In genomic region chr16:17532271-17532670, GRCm38 (mm10) we compare ENCODE assay signal across 8 mouse cellular contexts. TPM values are rescaled to one million over a fixed set of nuclear protein-coding genes. Genes with fewer than 3 reads are reported as not detected.
A peak's percentile ranks its signal among the peaks of the same experiment; 100 is the strongest.
DNase-seq lines count a peak whose midpoint lies in the region; ATAC-seq and TF ChIP-seq lines count a peak whose summit lies in the region.
"Had no signal": no experiment of that assay in that cellular context is flagged by ENCODE, and none has a peak within 500 bp of the region (broad histone marks: within the 10 kb centered on the region; RNA-seq: fewer than 3 reads in every experiment).

No protein-coding gene starts in this region.

- H3K79me2 ChIP-seq in liver, adult 2 months (ENCODE audit: control insufficient read depth, insufficient read depth, low read length): peaks cover 3% of the 10 kb centered on the region; the same call in 1 of the 2 replicates

- H3K36me3 ChIP-seq in liver, adult 2 months (ENCODE audit: control insufficient read depth, insufficient read depth, low read length): peaks cover 3% of the 10 kb centered on the region; the same call in 1 of the 2 replicates
- peaks cover 13% of the 10 kb centered on the region; the same call in 1 of the 2 replicates for H3K36me3 ChIP-seq in liver, embryonic 11.5 days (ENCODE audit: control insufficient read depth, insufficient read depth, low read length)
- H3K36me3 ChIP-seq in hindbrain, postnatal 0 days (ENCODE audit: insufficient read depth, low read length): peaks cover 12% of the 10 kb centered on the region; the same call in 1 of the 2 replicates
- peaks cover 6% of the 10 kb centered on the region; the same call in 1 of the 2 replicates for H3K36me3 ChIP-seq in midbrain, embryonic 15.5 days (replicated peaks)

- H3K4me2 ChIP-seq in liver, embryonic 11.5 days: no peak overlapping the region
- H3K4me2 ChIP-seq in hindbrain, postnatal 0 days (ENCODE audit: low read depth, low read length): no peak overlapping the region
- peak overlapping the region; percentile 92; the same call in 1 of the 2 replicates for H3K4me2 ChIP-seq in midbrain, embryonic 15.5 days

- no peaks in the 10 kb centered on the region for H3K27me3 ChIP-seq in liver, adult 2 months (ENCODE audit: control insufficient read depth, insufficient read depth, low read length)
- H3K27me3 ChIP-seq in liver, embryonic 11.5 days (replicated peaks; ENCODE audit: control insufficient read depth, insufficient read depth, low read length): no peaks in the 10 kb centered on the region
- no peaks in the 10 kb centered on the region for H3K27me3 ChIP-seq in hindbrain, postnatal 0 days (ENCODE audit: insufficient read depth, low read length)
- H3K27me3 ChIP-seq in midbrain, embryonic 15.5 days (replicated peaks): no peaks in the 10 kb centered on the region
- H3K27me3 ChIP-seq: embryonic facial prominence, embryonic 15.5 days had no signal

- H3K9ac ChIP-seq in liver, adult 2 months (ENCODE audit: low read depth, low read length): peak overlapping the region; percentile 54
- no peak overlapping the region for H3K9ac ChIP-seq in liver, embryonic 11.5 days (ENCODE audit: low read depth, low read length)
- H3K9ac ChIP-seq in hindbrain, postnatal 0 days (replicated peaks; ENCODE audit: low read length): no peak overlapping the region
- no peak overlapping the region for H3K9ac ChIP-seq in midbrain, embryonic 15.5 days
- H3K9ac ChIP-seq: embryonic facial prominence, embryonic 15.5 days had no signal

- H3K9me3 ChIP-seq in liver, embryonic 11.5 days (ENCODE audit: control insufficient read depth, low read length): 0 out of 2 replicates have a peak, but pooled peaks cover 3% of the 10 kb centered on the region
- no peaks in the 10 kb centered on the region for H3K9me3 ChIP-seq in hindbrain, postnatal 0 days (ENCODE audit: low read length)
- no peaks in the 10 kb centered on the region for H3K9me3 ChIP-seq in midbrain, embryonic 15.5 days
- H3K9me3 ChIP-seq: embryonic facial prominence, embryonic 15.5 days had no signal

- H3K27ac ChIP-seq in liver, adult 2 months (replicated peaks; ENCODE audit: insufficient read depth, low read depth, low read length): peak overlapping the region; percentile 98
- no peak overlapping the region for H3K27ac ChIP-seq in liver, embryonic 11.5 days (ENCODE audit: low read depth, low read length)
- no peak overlapping the region for H3K27ac ChIP-seq in hindbrain, postnatal 0 days
- H3K27ac ChIP-seq in midbrain, embryonic 15.5 days: no peak overlapping the region

- peak; percentile 69 for TF ChIP-seq CTCF in liver, adult 2 months (IDR thresholded peaks at IDR 0.05; ENCODE audit: low read depth, low read length)
- TF ChIP-seq CTCF in hindbrain, postnatal 0 days (IDR thresholded peaks at IDR 0.05; ENCODE audit: low read depth): peak; percentile 55

- no peak for TF ChIP-seq POLR2A in liver, adult 2 months (IDR thresholded peaks at IDR 0.05; ENCODE audit: extremely low read depth, insufficient read depth, low read length)

- H3K4me3 ChIP-seq in liver, adult 2 months (ENCODE audit: insufficient read depth, low read depth, low read length): no peak overlapping the region
- H3K4me3 ChIP-seq in liver, embryonic 11.5 days (ENCODE audit: low read depth, low read length): no peak overlapping the region
- H3K4me3 ChIP-seq in hindbrain, postnatal 0 days (ENCODE audit: low read length): no peak overlapping the region
- H3K4me3 ChIP-seq in midbrain, embryonic 15.5 days: no peak overlapping the region

- WGBS in liver, adult 2 months: 68% methylated on average over 4 of the region's 4 CpGs
- 60% methylated on average over 4 of the region's 4 CpGs for WGBS in liver, embryonic 11.5 days
- 64% methylated on average over 4 of the region's 4 CpGs for WGBS in hindbrain, postnatal 0 days
- WGBS in midbrain, embryonic 15.5 days: 63% methylated on average over 4 of the region's 4 CpGs

- H3K4me1 ChIP-seq in liver, adult 2 months (ENCODE audit: control insufficient read depth, insufficient read depth, low read length): peaks cover 12% of the 10 kb centered on the region
- H3K4me1 ChIP-seq in liver, embryonic 11.5 days (replicated peaks; ENCODE audit: control insufficient read depth, insufficient read depth, low read length): peaks cover 12% of the 10 kb centered on the region
- H3K4me1 ChIP-seq in hindbrain, postnatal 0 days (ENCODE audit: insufficient read depth, low read length): peaks cover 14% of the 10 kb centered on the region
- H3K4me1 ChIP-seq in midbrain, embryonic 15.5 days: peaks cover 22% of the 10 kb centered on the region

- DNase-seq in liver, adult 2 months (ENCODE audit: extremely low read depth, low read depth, low spot score): peak; percentile 51
- DNase-seq in liver, embryonic 11.5 days (ENCODE audit: low spot score): no peak
- peak; percentile 62 to 63 for DNase-seq in cerebellum, postnatal 14 days
- peak; percentile 19 for DNase-seq in hindbrain, postnatal 0 days (ENCODE audit: low spot score)

- no peak for ATAC-seq in liver, embryonic 11.5 days (replicated peaks; ENCODE audit: low FRiP score)
- no peak for ATAC-seq in hindbrain, postnatal 0 days
- ATAC-seq in midbrain, embryonic 15.5 days (replicated peaks): no peak
- ATAC-seq in erythroblast, adult 5-6 weeks (replicated peaks; ENCODE audit: low FRiP score, poor library complexity, severe bottlenecking): no peak
- ATAC-seq in activated CD4-positive, CD25-positive, alpha-beta regulatory T cell, adult 4 months: no peak

RNA-seq across cellular contexts. Expression of gene Thap7, which starts 1.3 kb away (rescaled TPM):
- 15.1 and 18.8 TPM in 2 replicates for total RNA-seq in liver, adult 2 months (2014; rRNA removed)
- polyA plus RNA-seq in liver, adult 2 months (2012; rRNA removed): 47.9 and 49.2 TPM in 2 replicates
- 45.1 and 46.5 TPM in 2 replicates for polyA plus RNA-seq in liver, embryonic 11.5 days (2014; fragmentation: Nextera tagmentation; extraction: Ambion mirVana)
- 61.0 and 66.8 TPM in 2 replicates for total RNA-seq in hindbrain, postnatal 0 days (2014; rRNA removed)
- 57.5 and 59.5 TPM in 2 replicates for polyA plus RNA-seq in hindbrain, postnatal 0 days (2015; fragmentation: Nextera tagmentation; extraction: Ambion mirVana)
- polyA plus RNA-seq in midbrain, embryonic 15.5 days (2015; fragmentation: Nextera tagmentation; extraction: Ambion mirVana): 60.4 and 65.3 TPM in 2 replicates
- total RNA-seq in erythroblast, adult 5-6 weeks (2015; ENCODE audit: low replicate concordance): 9.8 and 11.9 TPM in 2 replicates
- total RNA-seq in erythroblast, adult 5-6 weeks (2017; ENCODE audit: low replicate concordance): 3.8 and 7.7 TPM in 2 replicates
- polyA plus RNA-seq in activated CD4-positive, CD25-positive, alpha-beta regulatory T cell, adult 4 months (2017; shearing (Covaris generic)): 10 to 100 TPM; 67.5 to 70.8 TPM

RNA-seq across cellular contexts. Expression of gene Lztr1, which starts 23.8 kb away (rescaled TPM):
- 39.0 and 53.0 TPM in 2 replicates for total RNA-seq in liver, adult 2 months (2014; rRNA removed)
- 83.5 and 96.7 TPM in 2 replicates for polyA plus RNA-seq in liver, adult 2 months (2012; rRNA removed)
- 50.2 and 54.8 TPM in 2 replicates for polyA plus RNA-seq in liver, embryonic 11.5 days (2014; fragmentation: Nextera tagmentation; extraction: Ambion mirVana)
- 191 and 279 TPM in 2 replicates for total RNA-seq in hindbrain, postnatal 0 days (2014; rRNA removed)
- 82.2 and 89.8 TPM in 2 replicates for polyA plus RNA-seq in hindbrain, postnatal 0 days (2015; fragmentation: Nextera tagmentation; extraction: Ambion mirVana)
- 146 and 164 TPM in 2 replicates for polyA plus RNA-seq in midbrain, embryonic 15.5 days (2015; fragmentation: Nextera tagmentation; extraction: Ambion mirVana)
- 5.2 and 26.1 TPM in 2 replicates for total RNA-seq in erythroblast, adult 5-6 weeks (2015; ENCODE audit: low replicate concordance)
- 10.3 and 22.4 TPM in 2 replicates for total RNA-seq in erythroblast, adult 5-6 weeks (2017; ENCODE audit: low replicate concordance)
- polyA plus RNA-seq in activated CD4-positive, CD25-positive, alpha-beta regulatory T cell, adult 4 months (2017; shearing (Covaris generic)): 10 to 100 TPM; 41.0 to 47.1 TPM

RNA-seq across cellular contexts. Expression of gene Lrrc74b, which starts 28.8 kb away (rescaled TPM):
- not detected in 2 replicates for total RNA-seq in liver, adult 2 months (2014; rRNA removed)
- polyA plus RNA-seq in liver, adult 2 months (2012; rRNA removed): not detected in 2 replicates
- not detected in 2 replicates for polyA plus RNA-seq in liver, embryonic 11.5 days (2014; fragmentation: Nextera tagmentation; extraction: Ambion mirVana)
- total RNA-seq in hindbrain, postnatal 0 days (2014; rRNA removed): 2.3 and 2.4 TPM in 2 replicates
- polyA plus RNA-seq in hindbrain, postnatal 0 days (2015; fragmentation: Nextera tagmentation; extraction: Ambion mirVana): 2.0 and 2.1 TPM in 2 replicates
- 1.3 TPM in 2 replicates for polyA plus RNA-seq in midbrain, embryonic 15.5 days (2015; fragmentation: Nextera tagmentation; extraction: Ambion mirVana)
- not detected in 2 replicates for total RNA-seq in erythroblast, adult 5-6 weeks (2015; ENCODE audit: low replicate concordance)
- not detected in 2 replicates for total RNA-seq in erythroblast, adult 5-6 weeks (2017; ENCODE audit: low replicate concordance)
- not detected for polyA plus RNA-seq in activated CD4-positive, CD25-positive, alpha-beta regulatory T cell, adult 4 months (2017; shearing (Covaris generic))

RNA-seq across cellular contexts. Expression of gene P2rx6, which starts 29.4 kb away (rescaled TPM):
- under 0.01 TPM in 1 of 2 replicates, not detected in the other for total RNA-seq in liver, adult 2 months (2014; rRNA removed)
- 0.12 TPM in 1 of 2 replicates, not detected in the other for polyA plus RNA-seq in liver, adult 2 months (2012; rRNA removed)
- polyA plus RNA-seq in liver, embryonic 11.5 days (2014; fragmentation: Nextera tagmentation; extraction: Ambion mirVana): 0.06 and 0.07 TPM in 2 replicates
- 3.4 and 5.1 TPM in 2 replicates for total RNA-seq in hindbrain, postnatal 0 days (2014; rRNA removed)
- polyA plus RNA-seq in hindbrain, postnatal 0 days (2015; fragmentation: Nextera tagmentation; extraction: Ambion mirVana): 2.3 and 3.0 TPM in 2 replicates
- polyA plus RNA-seq in midbrain, embryonic 15.5 days (2015; fragmentation: Nextera tagmentation; extraction: Ambion mirVana): 2.3 and 3.1 TPM in 2 replicates
- total RNA-seq in erythroblast, adult 5-6 weeks (2015; ENCODE audit: low replicate concordance): not detected in 2 replicates
- total RNA-seq in erythroblast, adult 5-6 weeks (2017; ENCODE audit: low replicate concordance): not detected in 2 replicates
- not detected for polyA plus RNA-seq in activated CD4-positive, CD25-positive, alpha-beta regulatory T cell, adult 4 months (2017; shearing (Covaris generic))

RNA-seq across cellular contexts. Expression of gene Aifm3, which starts 42.9 kb away (rescaled TPM):
- 1.4 and 3.7 TPM in 2 replicates for total RNA-seq in liver, adult 2 months (2014; rRNA removed)
- 3.5 and 3.7 TPM in 2 replicates for polyA plus RNA-seq in liver, adult 2 months (2012; rRNA removed)
- polyA plus RNA-seq in liver, embryonic 11.5 days (2014; fragmentation: Nextera tagmentation; extraction: Ambion mirVana): 0.84 and 1.1 TPM in 2 replicates
- total RNA-seq in hindbrain, postnatal 0 days (2014; rRNA removed): 13.8 and 16.8 TPM in 2 replicates
- polyA plus RNA-seq in hindbrain, postnatal 0 days (2015; fragmentation: Nextera tagmentation; extraction: Ambion mirVana): 15.7 and 17.4 TPM in 2 replicates
- polyA plus RNA-seq in midbrain, embryonic 15.5 days (2015; fragmentation: Nextera tagmentation; extraction: Ambion mirVana): 16.8 and 17.9 TPM in 2 replicates
- total RNA-seq in erythroblast, adult 5-6 weeks (2015; ENCODE audit: low replicate concordance): not detected in 2 replicates
- total RNA-seq in erythroblast, adult 5-6 weeks (2017; ENCODE audit: low replicate concordance): not detected in 2 replicates
- not detected for polyA plus RNA-seq in activated CD4-positive, CD25-positive, alpha-beta regulatory T cell, adult 4 months (2017; shearing (Covaris generic))
